Mouse (Mus musculus) urinary bladder, adult 2 months (tissue): Measurements from ENCODE around the gene Crtc3. TPM values are rescaled to one million over a fixed set of nuclear protein-coding genes. Genes with fewer than 3 reads are reported as not detected.

Source experiments
- DNase-seq: peaks from one replicate; pipeline ENCODE4 v3.0.0; 2022; ENCODE audit warnings: low spot score
- polyA plus RNA-seq: library from polyadenylated mRNA; depleted of rRNA; stranded (reverse); fragments of >200 nt; gene quantifications from 2 replicates; pipeline ENCODE4 v1.2.3, GENCODE M21; 2012

Crtc3 gene
- polyA plus RNA-seq, 1 experiment, result 12.0 TPM

- DNase-seq, result no peak
These were observed 48.7 kb downstream of the Crtc3 start for GRCm38 (mm10) chr7:80639981-80640380.

GRCm38 (mm10) chr7:80638460-80638859 lies 50.2 kb downstream of the Crtc3 start:
- no peak for DNase-seq

- DNase-seq, result no peak
These were observed 51.5 kb downstream of the Crtc3 start for GRCm38 (mm10) chr7:80636953-80637800.

DNA sequence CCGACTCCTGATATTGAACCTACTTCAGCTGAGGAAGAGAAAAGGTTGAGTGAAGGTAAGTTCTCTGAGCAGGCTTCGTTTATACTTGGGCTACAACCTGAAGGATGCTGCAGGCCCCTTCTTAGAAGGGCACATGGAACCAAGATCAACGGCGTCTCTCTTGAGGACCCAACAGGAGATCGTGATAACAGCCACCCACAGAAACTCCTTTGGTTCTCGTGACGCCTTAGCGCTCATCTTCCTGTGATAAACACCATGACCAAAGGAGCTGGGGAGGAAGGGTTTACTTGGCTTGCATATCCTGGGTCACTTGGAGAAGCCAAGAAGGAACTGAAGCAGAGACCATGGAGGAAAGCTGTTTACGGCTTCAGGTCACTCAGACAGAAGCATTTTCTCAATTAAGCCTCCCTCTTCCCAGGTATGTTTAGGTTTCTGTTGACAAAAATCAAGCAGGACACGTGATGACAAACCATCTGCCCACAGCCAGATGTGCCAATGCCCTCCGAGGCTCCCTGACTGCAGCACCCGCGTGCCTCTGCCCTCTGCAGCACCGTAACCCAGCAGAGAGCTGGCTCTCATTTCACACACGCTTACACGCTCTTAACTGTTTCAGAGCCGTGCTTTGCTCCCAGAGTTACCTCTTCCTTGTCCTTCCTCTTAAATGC lies 52.3 kb downstream of the Crtc3 start:
- no peak for DNase-seq

GRCm38 (mm10) chr7:80635866-80636265 lies 52.8 kb downstream of the Crtc3 start:
- no peak for DNase-seq

DNA sequence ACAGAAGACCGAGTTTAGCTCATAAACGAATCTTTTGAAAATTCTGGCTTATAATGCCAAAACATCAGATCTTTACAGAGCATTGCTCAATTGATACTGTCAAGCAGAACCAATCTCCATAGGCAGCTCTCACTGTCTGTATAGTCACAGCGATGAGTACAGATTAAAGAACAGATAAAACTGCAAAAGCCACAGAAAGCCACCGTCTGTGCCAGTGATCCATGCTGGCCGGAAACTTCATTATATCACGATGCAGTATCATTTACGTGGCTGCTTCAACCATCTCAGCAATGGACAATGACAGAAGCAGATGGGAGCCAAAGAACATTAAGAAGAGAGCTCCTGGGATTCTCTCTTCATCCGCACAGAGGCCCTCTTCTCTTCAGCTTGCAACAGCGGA lies 53.9 kb downstream of the Crtc3 start:
- no peak for DNase-seq

DNA sequence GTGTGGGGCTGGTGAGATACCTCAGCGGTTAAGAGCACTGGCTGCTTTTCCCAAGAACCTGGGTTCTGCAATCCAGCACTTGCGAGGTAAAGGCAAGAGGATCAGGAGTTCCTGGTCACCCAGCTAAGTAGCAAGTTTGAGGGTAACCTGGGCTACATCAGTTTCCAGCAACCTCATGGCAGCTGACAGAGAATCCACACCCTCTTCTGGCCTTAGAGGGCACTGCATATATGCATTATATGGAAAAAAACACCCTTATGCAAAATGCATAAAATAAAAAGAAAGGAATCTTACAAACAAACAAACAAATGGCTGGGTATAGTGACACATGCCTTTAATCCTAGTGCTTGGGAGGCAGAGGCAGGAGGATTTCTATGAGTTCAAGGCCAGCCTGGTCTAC lies 55.0 kb downstream of the Crtc3 start:
- DNase-seq, result no peak

DNA sequence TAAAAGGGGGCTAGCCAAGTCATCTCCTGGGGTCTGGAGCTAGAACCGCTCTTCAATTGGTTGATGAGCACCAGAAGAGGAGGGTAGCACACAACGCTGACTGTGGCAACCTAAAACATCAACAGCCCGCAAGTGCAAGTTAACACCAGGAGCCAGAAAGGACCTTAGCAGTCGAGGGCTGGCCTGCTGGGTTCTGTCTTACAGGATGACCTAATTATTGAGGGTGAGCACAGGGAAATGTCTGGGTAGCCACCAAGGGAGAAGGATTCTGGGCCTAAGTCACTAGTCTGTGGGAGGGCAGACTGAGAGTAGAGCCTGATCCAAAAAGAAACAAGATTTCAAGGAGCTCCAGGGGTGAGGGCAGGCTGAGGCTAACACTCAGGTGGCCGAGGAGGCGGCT lies 56.7 kb downstream of the Crtc3 start:
- no peak for DNase-seq

- no peak for DNase-seq
These were observed 57.3 kb downstream of the Crtc3 start for GRCm38 (mm10) chr7:80631405-80631804.

- no peak for DNase-seq
These were observed 59.3 kb downstream of the Crtc3 start for GRCm38 (mm10) chr7:80629369-80629768.

DNA sequence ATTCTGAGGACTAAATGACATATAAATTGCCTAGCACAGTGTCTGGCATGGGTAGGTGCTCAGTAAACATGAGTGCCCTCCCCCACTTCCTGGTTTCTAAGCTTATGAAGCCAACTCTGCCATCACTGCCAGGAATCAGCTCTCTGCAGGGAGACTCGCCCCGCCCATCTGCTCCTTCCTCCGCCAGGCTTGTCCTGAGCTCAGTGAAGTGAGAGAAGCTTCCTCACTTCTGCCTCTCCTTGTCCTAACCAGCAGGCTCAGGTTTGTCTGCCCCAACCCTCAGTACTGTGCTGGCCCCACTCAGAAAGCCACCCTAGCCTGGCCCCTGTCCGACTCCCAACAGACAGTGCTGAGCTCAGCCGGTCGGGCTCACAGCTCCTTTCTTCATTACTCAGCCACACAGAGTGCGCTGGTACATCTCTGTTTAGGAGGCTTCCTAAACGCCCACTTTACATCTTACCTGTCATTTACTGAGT lies 59.9 kb downstream of the Crtc3 start:
- DNase-seq, result no peak

GRCm38 (mm10) chr7:80626943-80627342 lies 61.7 kb downstream of the Crtc3 start:
- DNase-seq, result no peak

- DNase-seq, result no peak
These were observed 62.8 kb downstream of the Crtc3 start for GRCm38 (mm10) chr7:80625841-80626240.

DNA sequence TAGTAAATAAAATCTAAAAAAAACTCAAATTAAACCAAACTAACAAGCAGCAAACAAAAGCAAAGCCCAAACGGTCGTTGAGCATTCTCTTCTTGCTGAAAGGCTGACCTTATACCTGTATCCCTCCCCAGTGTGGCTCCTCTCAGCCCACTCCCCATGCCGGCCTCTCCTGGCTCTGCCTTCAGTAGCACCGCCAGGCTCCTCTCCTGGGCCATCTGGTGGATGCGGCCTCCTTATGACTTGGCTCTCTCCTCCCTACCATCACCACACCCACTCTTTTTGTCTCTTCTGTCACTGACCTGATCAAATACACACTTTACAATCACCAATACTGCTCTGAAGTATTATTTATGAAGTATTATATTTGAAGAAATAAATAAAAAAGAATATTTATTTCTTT lies 65.4 kb downstream of the Crtc3 start:
- no peak for DNase-seq

GRCm38 (mm10) chr7:80616096-80616495 lies 72.6 kb downstream of the Crtc3 start:
- no peak for DNase-seq

- no peak for DNase-seq
These were observed 74.6 kb downstream of the Crtc3 start for GRCm38 (mm10) chr7:80614042-80614441.

DNA sequence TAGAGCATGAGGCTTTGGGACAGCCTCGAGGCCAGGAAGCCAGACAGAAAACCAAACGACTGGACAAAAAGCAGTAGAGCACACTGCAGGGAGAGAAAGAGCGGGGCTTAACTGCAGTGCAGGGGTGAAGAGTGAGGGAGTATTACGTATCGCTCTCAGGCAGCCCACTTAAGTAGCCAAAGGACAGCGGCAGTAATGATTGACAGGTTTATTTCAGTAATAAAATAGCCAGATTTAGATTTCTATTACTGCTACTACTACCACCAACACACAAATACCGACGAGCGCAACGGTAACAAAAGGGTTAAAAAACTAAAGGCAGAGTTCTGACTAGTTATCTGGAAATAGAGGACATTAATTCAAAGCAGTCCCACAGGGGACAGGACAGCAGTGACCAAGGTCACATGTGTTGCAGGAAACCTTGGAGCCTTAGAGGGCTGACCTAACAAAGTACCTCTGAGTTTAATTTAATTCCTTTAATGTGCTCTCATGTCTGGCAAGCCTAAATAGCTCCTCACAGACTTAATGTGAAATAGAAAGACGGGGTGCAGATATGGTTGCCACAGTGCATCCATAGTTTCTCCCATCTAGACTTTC lies 76.4 kb downstream of the Crtc3 start:
- no peak for DNase-seq

GRCm38 (mm10) chr7:80611646-80612045 lies 77.0 kb downstream of the Crtc3 start:
- DNase-seq, result no peak

GRCm38 (mm10) chr7:80607503-80607902 lies 81.2 kb downstream of the Crtc3 start:
- no peak for DNase-seq

DNA sequence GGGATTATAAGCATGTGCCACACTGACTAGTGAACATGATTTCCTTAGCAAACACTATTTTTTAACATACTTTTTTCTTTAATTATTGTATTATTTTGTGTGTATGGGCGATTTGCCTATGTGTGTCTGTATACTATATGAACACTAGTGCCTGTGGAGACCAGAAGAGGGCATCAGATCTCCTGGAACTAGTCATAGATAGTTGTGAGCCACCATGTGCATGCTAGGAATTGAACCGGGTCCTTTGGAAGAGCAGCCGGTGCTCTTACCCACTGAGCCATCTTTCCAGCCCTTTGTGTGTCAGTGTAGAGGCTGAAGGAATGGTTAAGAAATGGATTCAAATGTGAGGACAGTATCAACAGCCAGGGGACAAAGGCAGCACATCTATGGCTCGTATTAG lies 82.2 kb downstream of the Crtc3 start:
- DNase-seq, result no peak

- no peak for DNase-seq
These were observed 83.1 kb downstream of the Crtc3 start for GRCm38 (mm10) chr7:80605557-80605930.

GRCm38 (mm10) chr7:80604908-80605556 lies 83.6 kb downstream of the Crtc3 start:
- DNase-seq, result no peak
